Mouse (Mus musculus) liver, embryonic 15.5 days (tissue): Measurements from ENCODE around the gene Plk3. TPM values are rescaled to one million over a fixed set of nuclear protein-coding genes. Genes with fewer than 3 reads are reported as not detected.
"Not testable (repeated sequence)": the region's sequence is repeated elsewhere in the genome, so short reads cannot be mapped to it uniquely, and the experiment has no call there.

Experiments used
- ATAC-seq: fragments of 200-750 bp; cut with Nextera tagmentation; 2 replicates; pipeline ENCODE4 v1.8.0; 2017; ENCODE audit warnings: moderate number of reproducible peaks, mild to moderate bottlenecking, moderate library complexity; ENCODE audit not compliant: insufficient read depth
- H3K27ac ChIP-seq: fragments of 300-500 bp; sonication (generic); replicated peaks from 2 replicates; pipeline ENCODE4 v1.5.1; 2015; ENCODE audit warnings: mild to moderate bottlenecking, inconsistent platforms
- H3K27me3 ChIP-seq: fragments of 300-500 bp; sonication (generic); 2 replicates; pipeline ENCODE4 v1.6.1; 2015; ENCODE audit warnings: mild to moderate bottlenecking, inconsistent platforms
- H3K36me3 ChIP-seq: fragments of 300-500 bp; sonication (generic); replicated peaks from 2 replicates; pipeline ENCODE4 v1.6.1; 2015; ENCODE audit warnings: moderate library complexity, mild to moderate bottlenecking, inconsistent platforms
- H3K4me1 ChIP-seq: fragments of 300-500 bp; sonication (generic); replicated peaks from 2 replicates; pipeline ENCODE4 v1.6.1; 2015; ENCODE audit warnings: inconsistent platforms
- H3K4me2 ChIP-seq: fragments of 300-500 bp; sonication (generic); 2 replicates; pipeline ENCODE4 v1.6.1; 2015; ENCODE audit warnings: moderate library complexity, mild to moderate bottlenecking, inconsistent platforms
- H3K4me3 ChIP-seq: fragments of 300-500 bp; sonication (generic); replicated peaks from 2 replicates; pipeline ENCODE4 v1.5.1; 2015; ENCODE audit warnings: mild to moderate bottlenecking, inconsistent platforms
- H3K9ac ChIP-seq: fragments of 300-500 bp; sonication (generic); 2 replicates; pipeline ENCODE4 v1.6.1; 2015; ENCODE audit warnings: moderate library complexity, mild to moderate bottlenecking, inconsistent platforms
- H3K9me3 ChIP-seq: fragments of 300-500 bp; sonication (generic); replicated peaks from 2 replicates; pipeline ENCODE4 v1.6.1; 2016; ENCODE audit warnings: inconsistent platforms
- WGBS: fragments of 180-500 bp; shearing (Covaris S2); methylation state at CpG from one replicate; pipeline ENCODE4 v1.1.7; 2015; ENCODE audit warnings: mixed read lengths; ENCODE audit not compliant: insufficient replicate concordance; 5-methylcytosine and 5-hydroxymethylcytosine counted together
- polyA plus RNA-seq: library from polyadenylated mRNA; unstranded; fragments of >200 nt; fragmentation: Nextera tagmentation; extraction: Ambion mirVana; gene quantifications from 2 replicates; pipeline ENCODE4 v1.2.1, GENCODE M21; 2015

The Plk3 gene
- polyA plus RNA-seq = 2.5 and 3.2 TPM in 2 replicates

DNA sequence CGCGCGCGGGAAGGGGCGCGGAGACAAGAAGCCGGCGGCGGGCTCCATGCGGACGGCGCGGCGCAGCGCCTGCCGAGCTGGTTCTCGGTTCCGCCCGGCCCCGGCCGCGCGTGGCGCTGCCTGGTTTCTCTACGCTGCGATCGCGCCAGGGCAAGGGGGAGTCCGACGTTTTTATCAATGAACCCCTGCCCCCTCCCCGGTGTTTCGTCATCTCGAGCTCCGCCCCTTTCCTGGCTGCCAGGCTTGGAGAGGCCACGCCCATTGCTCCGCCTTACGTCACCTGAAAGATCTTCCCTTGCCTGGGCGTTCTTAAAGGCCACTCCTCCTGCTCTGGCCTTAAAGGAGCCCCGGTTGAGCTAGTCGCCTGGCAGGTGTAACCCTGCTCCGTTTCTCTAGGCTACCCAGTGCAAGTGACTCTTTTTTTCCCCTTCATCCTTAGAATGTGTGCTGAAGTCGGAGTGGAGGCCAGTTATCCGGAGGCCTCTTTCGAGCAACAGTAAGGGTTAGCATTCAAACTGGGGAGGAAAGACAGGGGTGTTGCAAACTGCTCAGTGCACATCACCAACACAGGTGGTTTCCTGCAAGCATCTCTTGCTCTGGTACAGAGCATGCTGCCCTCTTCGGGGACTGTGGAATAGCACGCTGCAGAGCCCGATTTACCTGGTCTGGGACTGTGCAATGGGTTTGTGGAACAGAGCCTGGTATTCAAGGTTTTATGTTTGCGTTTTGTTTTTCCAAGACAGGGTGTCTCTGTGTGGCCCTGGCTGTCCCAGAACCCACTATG lies at the start of gene Plk3:
Gene Plk3 (minus strand): TSS at position 147 of the 784 bp plus-strand sequence.
- 2% methylated on average over 48 of the region's 48 CpGs for WGBS
- Histone ChIP-seq H3K4me3 (peak within 1 kb of the TSS; percentile 80), H3K9ac (peak within 1 kb of the TSS; percentile 76), H3K4me2 (peak within 1 kb of the TSS; percentile 98), H3K27me3 (peaks cover 30% of the 10 kb centered on the region), H3K36me3 (0 out of 2 replicates have a peak, but pooled peaks cover 4% of the 10 kb centered on the region), H3K27ac (peak within 1 kb of the TSS; percentile 79), H3K9me3 (no peaks in the 10 kb centered on the region), H3K4me1 (peaks cover 50% of the 10 kb centered on the region)
- peak; percentile 71 for ATAC-seq

DNA sequence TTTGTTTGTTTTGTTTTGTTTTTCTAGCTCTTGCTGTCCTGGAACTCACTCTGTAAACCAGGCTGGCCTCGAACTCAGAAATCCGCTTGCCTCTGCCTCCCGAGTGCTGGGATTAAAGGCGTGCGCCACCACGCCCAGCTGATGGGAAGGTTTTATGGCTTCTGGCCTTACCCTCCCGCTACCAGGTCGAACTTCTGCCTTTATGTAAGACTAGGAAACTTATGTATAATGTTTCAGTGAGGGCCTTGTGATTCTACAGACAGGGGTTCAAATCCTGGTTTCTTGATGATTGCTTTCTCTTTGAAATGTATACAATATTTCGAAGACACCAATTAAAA lies 49.0 kb upstream of the Plk3 start:
- H3K9ac ChIP-seq = peak overlapping the region; percentile 75
- H3K4me1 ChIP-seq = peaks cover 20% of the 10 kb centered on the region
- H3K27me3 ChIP-seq, H3K9me3 ChIP-seq: not testable (repeated sequence)
- WGBS = 12% methylated on average over 9 of the region's 9 CpGs
- peak overlapping the region; percentile 86 for H3K4me3 ChIP-seq
- peak; percentile 59 for ATAC-seq
- peak overlapping the region; percentile 78 for H3K4me2 ChIP-seq
- peaks cover 29% of the 10 kb centered on the region for H3K36me3 ChIP-seq
- peak overlapping the region; percentile 87 for H3K27ac ChIP-seq

GRCm38 (mm10) chr4:117181863-117182758 lies 48.3 kb upstream of the Plk3 start, which contains the start of gene Kif2c:
Kif2c (minus strand) TSS chr4:117182639.
- Histone ChIP-seq H3K9ac (peak within 1 kb of the TSS; percentile 75), H3K27ac (peak within 1 kb of the TSS; percentile 87), H3K9me3 (no peaks in the 10 kb centered on the region), H3K4me2 (peak within 1 kb of the TSS; percentile 78), H3K36me3 (peaks cover 35% of the 10 kb centered on the region), H3K4me3 (peak within 1 kb of the TSS; percentile 86), H3K4me1 (peaks cover 20% of the 10 kb centered on the region), H3K27me3 (no peaks in the 10 kb centered on the region)
- ATAC-seq = peak; percentile 98
- WGBS = 1% methylated on average over 42 of the region's 42 CpGs

DNA sequence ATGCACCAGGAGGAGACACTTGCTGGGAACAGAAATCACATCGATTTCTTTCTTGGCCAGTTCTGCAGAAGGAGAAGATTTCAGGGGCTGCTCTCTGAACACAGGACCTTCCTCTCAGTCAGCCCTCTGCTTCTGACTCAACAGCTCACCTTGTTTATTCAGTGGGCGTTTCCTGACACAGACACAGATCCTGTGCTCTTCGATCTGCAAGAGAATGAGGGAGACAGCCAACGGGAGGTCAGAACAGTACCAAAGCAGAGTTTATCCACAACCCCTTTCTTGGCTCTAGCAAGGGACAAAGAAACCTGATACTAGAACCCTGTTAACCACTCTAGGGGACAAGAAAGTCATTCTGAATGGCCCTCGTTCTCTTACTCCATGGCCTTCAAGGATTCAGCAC lies 36.2 kb upstream of the Plk3 start:
- no peak overlapping the region for H3K27ac ChIP-seq
- H3K4me2 ChIP-seq = no peak overlapping the region
- no peaks in the 10 kb centered on the region; the same call in 1 of the 2 replicates for H3K4me1 ChIP-seq
- no peak overlapping the region for H3K4me3 ChIP-seq
- WGBS = 76% methylated on average over 5 of the region's 5 CpGs
- ATAC-seq = no peak
- no peaks in the 10 kb centered on the region for H3K9me3 ChIP-seq
- peaks cover 100% of the 10 kb centered on the region for H3K36me3 ChIP-seq
- no peaks in the 10 kb centered on the region for H3K27me3 ChIP-seq
- H3K9ac ChIP-seq = no peak overlapping the region

DNA sequence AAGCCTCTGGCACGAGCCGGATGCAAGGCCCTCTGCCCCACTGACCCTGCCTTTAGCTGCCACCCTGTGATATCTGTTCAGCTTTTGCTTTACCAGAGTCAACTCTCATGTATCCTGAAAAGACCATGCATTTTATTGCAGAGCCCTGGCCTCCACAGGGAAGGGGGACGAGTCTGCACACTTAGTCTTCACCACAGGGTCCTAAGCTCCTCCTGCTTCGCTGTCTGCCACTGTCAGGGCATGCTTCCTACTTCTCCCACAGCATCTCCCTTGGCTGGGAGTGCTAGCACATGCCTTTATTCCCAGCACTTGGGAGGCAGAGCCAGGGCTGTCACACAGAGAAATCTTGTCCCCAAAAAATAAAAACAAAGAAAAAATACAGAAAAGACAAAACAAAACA lies 27.4 kb upstream of the Plk3 start:
- Histone ChIP-seq H3K9me3 (no peaks in the 10 kb centered on the region), H3K4me1 (peaks cover 5% of the 10 kb centered on the region), H3K4me3 (no peak overlapping the region), H3K9ac (no peak overlapping the region), H3K27me3 (no peaks in the 10 kb centered on the region), H3K27ac (no peak overlapping the region), H3K4me2 (no peak overlapping the region), H3K36me3 (peaks cover 77% of the 10 kb centered on the region)
- no peak for ATAC-seq
- 74% methylated on average over 4 of the region's 4 CpGs for WGBS

GRCm38 (mm10) chr4:117159666-117160065 lies 25.9 kb upstream of the Plk3 start:
- H3K4me3 ChIP-seq = no peak overlapping the region
- peaks cover 12% of the 10 kb centered on the region for H3K4me1 ChIP-seq
- no peak overlapping the region for H3K9ac ChIP-seq
- H3K9me3 ChIP-seq = no peaks in the 10 kb centered on the region
- no peak for ATAC-seq
- H3K36me3 ChIP-seq = peaks cover 62% of the 10 kb centered on the region
- H3K27ac ChIP-seq = no peak overlapping the region
- no peak overlapping the region for H3K4me2 ChIP-seq
- H3K27me3 ChIP-seq = no peaks in the 10 kb centered on the region
- WGBS = 85% methylated on average over 10 of the region's 10 CpGs

DNA sequence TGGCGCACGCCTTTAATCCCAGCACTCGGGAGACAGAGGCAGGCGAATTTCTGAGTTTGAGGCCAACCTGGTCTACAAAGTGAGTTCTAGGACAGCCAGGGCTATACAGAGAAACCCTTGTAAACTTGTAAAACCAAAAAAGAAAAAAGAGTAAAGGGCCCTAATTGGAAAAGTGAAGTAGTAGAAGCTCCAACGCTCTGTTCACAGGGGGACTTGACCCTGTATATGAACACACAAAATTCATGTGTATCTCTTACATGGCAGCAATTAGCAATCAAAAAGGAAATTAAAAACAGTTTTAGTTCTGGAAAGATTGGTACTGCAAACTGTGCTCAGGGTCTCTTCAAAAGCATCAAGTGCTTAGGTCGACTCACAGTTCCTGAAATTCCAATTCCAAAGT lies 22.6 kb upstream of the Plk3 start:
- H3K9ac ChIP-seq = peak overlapping the region; percentile 93
- 25% methylated on average over 6 of the region's 6 CpGs for WGBS
- H3K27ac ChIP-seq = peak overlapping the region; percentile 76

GRCm38 (mm10) chr4:117155792-117156355 lies 22.1 kb upstream of the Plk3 start, which contains the start of gene Rps8:
Rps8 (minus strand) TSS chr4:117156243.
- peak within 1 kb of the TSS; percentile 96 for H3K4me3 ChIP-seq
- under 1% methylated on average over 52 of the region's 52 CpGs for WGBS
- peak within 1 kb of the TSS; percentile 93 for H3K9ac ChIP-seq
- H3K4me2 ChIP-seq = peak within 1 kb of the TSS; percentile 86
- ATAC-seq = peak; percentile 89
- peak within 1 kb of the TSS; percentile 76 for H3K27ac ChIP-seq
- no peaks in the 10 kb centered on the region for H3K27me3 ChIP-seq
- peaks cover 39% of the 10 kb centered on the region for H3K4me1 ChIP-seq
- H3K36me3 ChIP-seq = peaks cover 61% of the 10 kb centered on the region
- H3K9me3 ChIP-seq = no peaks in the 10 kb centered on the region

More for the DNA sequence above, 22.6 kb upstream of the Plk3 start:
- Histone ChIP-seq H3K9me3 (no peaks in the 10 kb centered on the region), H3K4me2 (peak overlapping the region; percentile 86), H3K27me3 (no peaks in the 10 kb centered on the region), H3K4me3 (peak overlapping the region; percentile 96), H3K4me1 (peaks cover 38% of the 10 kb centered on the region), H3K36me3 (peaks cover 61% of the 10 kb centered on the region)
- ATAC-seq = no peak

GRCm38 (mm10) chr4:117155020-117155791 lies 21.4 kb upstream of the Plk3 start:
- H3K36me3 ChIP-seq = peaks cover 61% of the 10 kb centered on the region
- ATAC-seq = no peak

DNA sequence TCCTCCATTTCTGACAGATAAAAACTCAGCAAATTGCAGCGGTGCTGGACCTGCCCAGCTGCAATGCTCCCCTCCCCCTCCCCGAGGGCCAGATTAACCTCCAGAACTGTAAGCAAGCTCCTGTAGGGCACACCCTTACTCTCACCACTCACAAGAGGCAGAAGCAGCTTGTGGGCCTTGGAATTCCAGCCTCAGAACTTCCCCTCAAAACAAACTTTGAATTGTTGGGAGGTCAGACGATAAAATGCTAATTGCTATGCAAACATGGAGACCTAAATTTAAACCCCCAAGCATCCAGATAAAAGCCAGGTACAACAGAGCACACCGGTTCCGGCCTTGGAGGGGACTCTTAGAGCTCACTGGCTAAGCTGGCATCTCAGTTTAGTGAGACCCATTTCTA lies 19.0 kb upstream of the Plk3 start:
- Histone ChIP-seq H3K36me3 (peaks cover 51% of the 10 kb centered on the region), H3K4me3 (peak overlapping the region; percentile 96; the same call in 1 of the 2 replicates), H3K4me2 (peak overlapping the region; percentile 86), H3K9ac (0 out of 2 replicates have a peak overlapping the region, but pooled peaks have one; percentile 7), H3K9me3 (no peaks in the 10 kb centered on the region), H3K4me1 (peaks cover 39% of the 10 kb centered on the region), H3K27me3 (no peaks in the 10 kb centered on the region), H3K27ac (0 out of 2 replicates have a peak overlapping the region, but pooled peaks have one; percentile 29)
- whole genome bisulfite sequencing = 53% methylated on average over 5 of the region's 5 CpGs
- ATAC-seq = no peak

More at GRCm38 (mm10) chr4:117155020-117155791, 21.4 kb upstream of the Plk3 start:
- under 1% methylated on average over 44 of the region's 44 CpGs for WGBS
- H3K4me2 ChIP-seq = peak overlapping the region; percentile 86
- H3K27me3 ChIP-seq = no peaks in the 10 kb centered on the region
- no peaks in the 10 kb centered on the region for H3K9me3 ChIP-seq
- H3K4me1 ChIP-seq = peaks cover 39% of the 10 kb centered on the region
- peak overlapping the region; percentile 96 for H3K4me3 ChIP-seq
- H3K9ac ChIP-seq = peak overlapping the region; percentile 93
- H3K27ac ChIP-seq = peak overlapping the region; percentile 76
